Mouse (Mus musculus) intestine, embryonic 14.5 days (tissue): ENCODE results near the gene Pygb. TPM values are rescaled to one million over a fixed set of nuclear protein-coding genes. Genes with fewer than 3 reads are reported as not detected.

Source experiments
- ATAC-seq: fragments of 200-750 bp; cut with Nextera tagmentation; replicated peaks from 2 replicates; pipeline ENCODE4 v1.8.0; 2017; ENCODE audit warnings: low read depth, moderate number of reproducible peaks, moderate TSS enrichment, moderate library complexity; ENCODE audit not compliant: low FRiP score, low TSS enrichment
- DNase-seq: peaks from one replicate; pipeline ENCODE4 v3.0.0-alpha.2; 2018; ENCODE audit warnings: low spot score
- H3K27ac ChIP-seq: fragments of 300-500 bp; sonication (generic); 2 replicates; pipeline ENCODE4 v1.5.1; 2014; ENCODE audit warnings: low read depth, mild to moderate bottlenecking, control low read depth
- H3K27me3 ChIP-seq: fragments of 300-500 bp; sonication (generic); replicated peaks from 2 replicates; pipeline ENCODE4 v1.6.1; 2014; ENCODE audit warnings: low read length, control low read depth; ENCODE audit not compliant: control insufficient read depth, insufficient read depth
- H3K36me3 ChIP-seq: fragments of 300-500 bp; sonication (generic); 2 replicates; pipeline ENCODE4 v1.6.1; 2014; ENCODE audit warnings: low read length, control low read depth; ENCODE audit not compliant: control insufficient read depth, insufficient read depth
- H3K4me1 ChIP-seq: fragments of 300-500 bp; sonication (generic); replicated peaks from 2 replicates; pipeline ENCODE4 v1.6.1; 2014; ENCODE audit warnings: low read length, control low read depth, mixed read lengths; ENCODE audit not compliant: control insufficient read depth, insufficient read depth
- H3K4me2 ChIP-seq: fragments of 300-500 bp; sonication (generic); 2 replicates; pipeline ENCODE4 v1.6.1; 2014; ENCODE audit warnings: low read length
- H3K4me3 ChIP-seq: fragments of 300-500 bp; sonication (generic); 2 replicates; pipeline ENCODE4 v1.5.1; 2014; ENCODE audit warnings: low read depth, low read length, control low read depth, mixed read lengths
- H3K9ac ChIP-seq: fragments of 300-500 bp; sonication (generic); 2 replicates; pipeline ENCODE4 v1.6.1; 2014; ENCODE audit warnings: mild to moderate bottlenecking, low read length
- H3K9me3 ChIP-seq: fragments of 300-500 bp; sonication (generic); 2 replicates; pipeline ENCODE4 v1.6.1; 2016; ENCODE audit warnings: low read length, control low read depth; ENCODE audit not compliant: control insufficient read depth
- WGBS: fragments of 180-500 bp; shearing (Covaris S2); extraction: QIAGEN DNeasy Blood & Tissue Kit; methylation state at CpG from one replicate; pipeline ENCODE4 v1.1.7; 2014; 5-methylcytosine and 5-hydroxymethylcytosine counted together
- polyA plus RNA-seq: library from polyadenylated mRNA; unstranded; fragments of >200 nt; fragmentation: Nextera tagmentation; extraction: Ambion mirVana; gene quantifications from 2 replicates; pipeline ENCODE4 v1.2.1, GENCODE M21; 2014

Pygb gene
- polyA plus RNA-seq: 69.5 and 73.6 TPM in 2 replicates

DNA sequence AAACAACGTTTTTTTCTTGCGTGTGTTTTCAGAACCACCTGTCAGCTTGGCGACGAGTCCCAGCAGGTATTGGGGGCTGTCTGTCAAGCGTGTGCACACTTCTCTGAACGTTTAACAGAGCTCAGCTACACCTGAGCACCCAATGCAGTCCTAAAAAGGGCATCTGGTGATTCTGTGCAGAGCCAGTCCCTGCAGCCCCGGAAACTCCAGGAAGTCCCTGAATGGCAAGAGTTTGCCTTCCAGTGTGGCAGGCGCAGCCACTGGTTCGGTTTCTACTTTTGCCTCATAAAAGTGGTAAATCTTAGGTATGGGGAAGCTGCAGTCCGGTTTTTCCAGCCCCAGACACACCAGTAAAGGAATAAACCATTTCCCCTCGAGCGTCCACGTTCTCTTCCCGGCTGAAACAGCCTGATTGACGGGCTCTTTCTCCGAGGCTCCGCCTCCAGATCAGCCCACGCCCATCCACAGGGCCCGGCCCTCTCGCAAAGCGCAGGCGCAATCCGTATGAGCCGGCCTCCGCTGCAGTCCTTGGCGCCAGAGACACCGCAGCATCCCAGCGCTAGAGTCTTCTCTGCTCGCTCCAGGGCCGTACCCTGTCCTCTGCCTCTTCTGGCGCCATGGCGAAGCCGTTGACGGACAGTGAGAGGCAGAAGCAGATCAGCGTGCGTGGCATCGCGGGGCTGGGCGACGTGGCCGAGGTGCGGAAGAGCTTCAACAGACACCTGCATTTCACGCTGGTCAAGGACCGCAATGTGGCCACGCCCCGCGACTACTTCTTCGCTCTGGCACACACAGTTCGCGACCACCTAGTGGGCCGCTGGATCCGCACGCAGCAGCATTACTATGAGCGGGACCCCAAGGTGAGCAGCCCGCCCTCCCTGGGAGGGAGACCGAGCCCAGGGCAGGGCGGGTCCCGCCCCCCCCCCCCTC, at the start of gene Pygb:
Gene Pygb (plus strand): TSS at position 485 of the 930 bp plus-strand sequence.
- H3K9ac ChIP-seq: peak within 1 kb of the TSS; percentile 61
- H3K27ac ChIP-seq: peak within 1 kb of the TSS; percentile 75
- ATAC-seq: peak; percentile 95
- peak within 1 kb of the TSS; percentile 65 for H3K4me2 ChIP-seq
- H3K4me3 ChIP-seq: peak within 1 kb of the TSS; percentile 88
- peaks cover 4% of the 10 kb centered on the region; the same call in 1 of the 2 replicates for H3K36me3 ChIP-seq
- H3K27me3 ChIP-seq: no peaks in the 10 kb centered on the region
- peak; percentile 92 for DNase-seq
- H3K9me3 ChIP-seq: no peaks in the 10 kb centered on the region
- peaks cover 13% of the 10 kb centered on the region; the same call in 1 of the 2 replicates for H3K4me1 ChIP-seq
- WGBS: 1% methylated on average over 53 of the region's 58 CpGs

DNA sequence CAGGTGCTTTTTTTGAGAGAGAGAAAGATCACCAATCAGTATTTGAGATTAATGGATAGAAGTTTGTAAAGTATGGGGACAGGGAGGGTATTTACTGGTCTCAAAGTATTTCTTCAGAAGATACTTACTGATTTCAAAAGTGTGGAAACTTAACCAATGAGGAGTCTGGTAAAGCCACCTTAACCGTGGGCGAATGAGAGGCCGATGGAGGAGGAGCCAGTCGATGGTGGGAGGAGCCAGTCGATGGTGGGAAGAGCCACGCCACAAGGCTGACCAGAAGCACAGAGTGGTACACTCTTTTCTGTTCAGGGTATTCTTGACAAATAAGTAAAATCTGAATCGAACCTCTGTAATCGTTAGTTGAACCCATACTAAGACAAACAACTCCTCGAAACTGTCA, 48.7 kb upstream of the Pygb start:
- DNase-seq: no peak
- 71% methylated on average over 9 of the region's 9 CpGs for WGBS
- H3K4me2 ChIP-seq: no peak overlapping the region

DNA sequence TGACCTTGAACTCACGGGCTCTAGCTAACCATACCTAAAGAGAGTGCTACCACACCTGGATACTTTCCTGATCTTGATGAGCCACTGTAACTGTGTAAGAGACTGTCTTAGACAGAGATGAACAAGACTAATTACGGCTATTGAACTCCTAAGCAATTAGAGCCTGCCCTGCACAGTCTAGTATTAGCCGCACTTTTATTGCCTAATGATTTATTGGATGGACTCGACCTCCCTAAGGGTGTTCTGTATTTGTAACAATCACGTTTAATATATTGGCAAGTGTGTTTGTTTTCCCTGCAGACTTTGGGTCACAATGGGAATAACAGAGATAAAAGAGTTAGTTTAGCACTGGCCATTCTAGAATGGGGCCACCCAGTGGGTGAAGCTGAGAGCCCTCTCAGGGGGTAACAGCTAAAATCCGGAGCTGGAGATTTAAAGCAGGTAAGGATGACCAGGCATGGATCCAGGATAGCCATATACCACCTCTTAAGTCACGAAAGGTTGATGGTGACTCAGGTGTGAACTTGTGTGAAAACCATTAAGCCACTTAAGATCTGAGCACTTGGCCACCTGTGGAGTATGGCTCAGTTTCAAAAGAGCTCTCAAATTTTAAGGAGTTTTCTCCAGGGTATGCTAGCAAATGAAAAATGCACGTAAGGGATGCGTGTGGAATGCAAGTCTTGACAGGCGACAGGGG, 46.2 kb upstream of the Pygb start:
- Histone ChIP-seq H3K36me3 (no peaks in the 10 kb centered on the region), H3K9ac (no peak overlapping the region), H3K27me3 (no peaks in the 10 kb centered on the region), H3K4me1 (no peaks in the 10 kb centered on the region), H3K9me3 (no peaks in the 10 kb centered on the region), H3K4me3 (no peak overlapping the region), H3K27ac (no peak overlapping the region), H3K4me2 (no peak overlapping the region)
- WGBS: 53% methylated on average over 10 of the region's 10 CpGs
- no peak for ATAC-seq
- no peak for DNase-seq

More for the DNA sequence above, 48.7 kb upstream of the Pygb start:
- no peak overlapping the region for H3K4me3 ChIP-seq
- no peaks in the 10 kb centered on the region for H3K9me3 ChIP-seq
- H3K27me3 ChIP-seq: no peaks in the 10 kb centered on the region
- no peak overlapping the region for H3K27ac ChIP-seq
- no peaks in the 10 kb centered on the region for H3K36me3 ChIP-seq
- H3K4me1 ChIP-seq: no peaks in the 10 kb centered on the region
- no peak for ATAC-seq
- no peak overlapping the region for H3K9ac ChIP-seq

DNA sequence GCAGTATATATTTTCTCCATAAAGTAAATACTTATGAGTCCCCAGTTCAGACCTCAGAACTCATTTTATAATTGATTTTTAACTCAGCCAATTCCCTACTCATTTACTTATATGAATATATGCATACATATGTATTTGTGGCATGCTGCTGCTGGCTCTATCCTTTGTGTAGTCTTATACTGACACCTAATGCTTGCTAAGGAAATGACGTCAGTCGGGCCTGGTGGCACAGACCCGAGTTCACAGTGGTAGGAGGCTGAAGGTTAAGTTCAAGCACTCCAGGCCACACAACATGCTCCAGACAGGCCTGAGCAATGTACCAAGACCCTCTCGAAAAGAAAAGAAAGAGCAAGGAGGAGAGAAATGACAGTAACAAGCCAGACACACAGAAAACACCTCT, 45.1 kb upstream of the Pygb start:
- DNase-seq (no peak), ATAC-seq (no peak)
- H3K36me3 ChIP-seq: no peaks in the 10 kb centered on the region
- no peak overlapping the region for H3K27ac ChIP-seq
- no peaks in the 10 kb centered on the region for H3K27me3 ChIP-seq
- no peaks in the 10 kb centered on the region for H3K4me1 ChIP-seq
- H3K4me2 ChIP-seq: no peak overlapping the region
- no peak overlapping the region for H3K4me3 ChIP-seq
- H3K9ac ChIP-seq: no peak overlapping the region
- H3K9me3 ChIP-seq: no peaks in the 10 kb centered on the region
- 62% methylated on average over 4 of the region's 4 CpGs for WGBS

DNA sequence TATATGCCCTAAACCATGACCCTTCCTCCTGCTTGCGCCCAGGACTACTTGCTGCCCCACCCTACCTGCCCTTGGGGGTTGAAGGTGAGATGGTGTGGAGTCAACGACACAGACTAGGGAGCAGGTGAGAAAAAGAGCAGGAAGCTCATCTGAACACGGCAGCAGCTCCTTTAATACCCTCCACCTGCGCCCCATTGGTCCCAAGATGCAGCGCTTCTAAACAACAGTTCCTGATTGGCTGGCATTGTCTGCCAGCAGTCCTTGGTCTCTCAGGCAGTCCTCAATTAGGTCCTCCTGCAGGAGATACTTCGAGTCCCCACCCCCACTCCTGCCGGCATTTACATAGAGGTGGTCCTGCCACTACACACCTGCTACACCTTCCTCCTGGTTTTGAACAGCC, 41.5 kb upstream of the Pygb start:
- WGBS: 75% methylated on average over 7 of the region's 7 CpGs
- no peak overlapping the region for H3K9ac ChIP-seq
- no peak for DNase-seq
- H3K4me1 ChIP-seq: peaks cover 7% of the 10 kb centered on the region
- no peak overlapping the region for H3K27ac ChIP-seq
- no peak for ATAC-seq
- no peak overlapping the region for H3K4me2 ChIP-seq
- H3K36me3 ChIP-seq: no peaks in the 10 kb centered on the region
- no peaks in the 10 kb centered on the region for H3K9me3 ChIP-seq
- no peaks in the 10 kb centered on the region for H3K27me3 ChIP-seq
- H3K4me3 ChIP-seq: no peak overlapping the region

DNA sequence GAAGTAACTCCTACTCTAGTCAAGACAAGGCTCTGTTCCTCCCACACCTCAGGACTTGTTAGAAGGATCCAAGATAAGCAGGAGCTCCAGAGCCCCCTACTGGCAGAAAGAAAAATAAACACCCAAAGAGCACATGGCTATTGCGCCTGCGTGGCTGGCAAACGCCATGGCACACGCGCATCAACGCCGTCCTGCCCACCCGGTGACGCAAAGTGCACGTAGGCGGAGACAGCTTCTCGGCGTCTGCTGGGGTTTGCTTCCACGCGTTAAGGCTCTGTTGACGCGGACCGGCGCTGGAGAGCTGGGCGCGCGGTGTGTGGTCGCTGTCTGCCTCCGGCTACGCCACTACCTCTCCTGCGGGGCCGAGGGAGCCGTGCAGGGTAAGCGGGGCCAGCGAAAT, 37.7 kb upstream of the Pygb start, which contains the start of gene Entpd6:
Gene Entpd6 (plus strand): TSS at position 189 of the 400 bp plus-strand sequence.
- peak within 1 kb of the TSS; percentile 73 for H3K9ac ChIP-seq
- no peaks in the 10 kb centered on the region for H3K9me3 ChIP-seq
- no peaks in the 10 kb centered on the region for H3K27me3 ChIP-seq
- peak within 1 kb of the TSS; percentile 67 for H3K4me3 ChIP-seq
- H3K27ac ChIP-seq: peak within 1 kb of the TSS; percentile 79
- ATAC-seq: peak; percentile 96
- H3K4me2 ChIP-seq: peak within 1 kb of the TSS; percentile 94
- peaks cover 12% of the 10 kb centered on the region for H3K4me1 ChIP-seq
- 0% methylated on average over 30 of the region's 30 CpGs for WGBS
- H3K36me3 ChIP-seq: peaks cover 10% of the 10 kb centered on the region; the same call in 1 of the 2 replicates
- DNase-seq: peak; percentile 94

GRCm38 (mm10) chr2:150749283-150749682, 37.3 kb upstream of the Pygb start:
- WGBS: under 1% methylated on average over 24 of the region's 24 CpGs
- DNase-seq (no peak), ATAC-seq (peak; percentile 81)

GRCm38 (mm10) chr2:150750129-150750979, 36.2 kb upstream of the Pygb start:
- H3K9me3 ChIP-seq: no peaks in the 10 kb centered on the region
- H3K4me3 ChIP-seq: no peak overlapping the region
- H3K27ac ChIP-seq: no peak overlapping the region
- H3K4me2 ChIP-seq: peak overlapping the region; percentile 94
- H3K36me3 ChIP-seq: peaks cover 10% of the 10 kb centered on the region; the same call in 1 of the 2 replicates
- DNase-seq (no peak), ATAC-seq (no peak)
- H3K9ac ChIP-seq: no peak overlapping the region
- WGBS: 69% methylated on average over 13 of the region's 13 CpGs
- H3K4me1 ChIP-seq: peaks cover 12% of the 10 kb centered on the region
- H3K27me3 ChIP-seq: no peaks in the 10 kb centered on the region

More at GRCm38 (mm10) chr2:150749283-150749682, 37.3 kb upstream of the Pygb start:
- peak overlapping the region; percentile 94 for H3K4me2 ChIP-seq
- H3K9ac ChIP-seq: peak overlapping the region; percentile 73
- peaks cover 12% of the 10 kb centered on the region for H3K4me1 ChIP-seq
- no peaks in the 10 kb centered on the region for H3K9me3 ChIP-seq
- H3K27ac ChIP-seq: peak overlapping the region; percentile 79
- peak overlapping the region; percentile 67 for H3K4me3 ChIP-seq
- H3K36me3 ChIP-seq: peaks cover 10% of the 10 kb centered on the region; the same call in 1 of the 2 replicates
- H3K27me3 ChIP-seq: no peaks in the 10 kb centered on the region
